Mouse (Mus musculus): ENCODE results near the gene Gfm2.

GRCm38 (mm10) chr13:97196925-97197218, 59.1 kb downstream of the Gfm2 start:
- no peak for TF ChIP-seq CTCF (IDR thresholded peaks at IDR 0.05; ENCODE audit: insufficient read depth, low read depth, low read length)
- TF ChIP-seq POLR2A (IDR thresholded peaks at IDR 0.05; ENCODE audit: insufficient read depth, low read depth, low read length): no peak
